9 mouse cellular contexts compared by ENCODE assay signal in genomic region chr11:68637861-68638615, GRCm38 (mm10). TPM values are rescaled to one million over a fixed set of nuclear protein-coding genes. Genes with fewer than 3 reads are reported as not detected.
A peak's percentile ranks its signal among the peaks of the same experiment; 100 is the strongest.
DNase-seq lines count a peak whose midpoint lies in the region; ATAC-seq lines count a peak whose summit lies in the region.
"Had no signal": no experiment of that assay in that cellular context is flagged by ENCODE, and none has a peak within 500 bp of the region (broad histone marks: within the 10 kb centered on the region; RNA-seq: fewer than 3 reads in every experiment).

No protein-coding gene starts in this region.

- no peaks in the 10 kb centered on the region for H3K27me3 ChIP-seq in midbrain, embryonic 12.5 days
- no peaks in the 10 kb centered on the region for H3K27me3 ChIP-seq in midbrain, embryonic 16.5 days (ENCODE audit: control insufficient read depth, insufficient read depth, low read depth, low read length)
- H3K27me3 ChIP-seq in embryonic facial prominence, embryonic 10.5 days (replicated peaks; ENCODE audit: low read depth, poor library complexity, severe bottlenecking), result no peaks in the 10 kb centered on the region
- H3K27me3 ChIP-seq in intestine, embryonic 16.5 days (replicated peaks; ENCODE audit: control insufficient read depth, insufficient read depth, low read length), result no peaks in the 10 kb centered on the region
- no peaks in the 10 kb centered on the region for H3K27me3 ChIP-seq in stomach, embryonic 15.5 days (replicated peaks)

- ATAC-seq in midbrain, embryonic 12.5 days (ENCODE audit: low FRiP score, low read depth), result no peak
- no peak for ATAC-seq in midbrain, embryonic 16.5 days
- ATAC-seq in intestine, embryonic 16.5 days, result 0 out of 2 replicates have a peak, but pooled peaks have one; percentile 40
- peak; percentile 66; the same call in 1 of the 2 replicates for ATAC-seq in stomach, embryonic 15.5 days (ENCODE audit: insufficient read depth, low FRiP score, low read depth)

- H3K4me3 ChIP-seq in midbrain, embryonic 12.5 days, result no peak overlapping the region
- H3K4me3 ChIP-seq in midbrain, embryonic 16.5 days (ENCODE audit: low read depth, low read length), result no peak overlapping the region
- peak overlapping the region; percentile 25; the same call in 1 of the 2 replicates for H3K4me3 ChIP-seq in embryonic facial prominence, embryonic 10.5 days
- no peak overlapping the region for H3K4me3 ChIP-seq in intestine, embryonic 16.5 days (ENCODE audit: low read length)
- no peak overlapping the region for H3K4me3 ChIP-seq in stomach, embryonic 15.5 days (replicated peaks)
- H3K4me3 ChIP-seq: megakaryocyte, embryonic 14.5 days had no signal

- 66% methylated on average over 10 of the region's 10 CpGs for WGBS in midbrain, embryonic 12.5 days
- 65% methylated on average over 10 of the region's 10 CpGs for WGBS in midbrain, embryonic 16.5 days
- WGBS in embryonic facial prominence, embryonic 10.5 days, result 29% methylated on average over 10 of the region's 10 CpGs
- 29% methylated on average over 10 of the region's 10 CpGs for WGBS in intestine, embryonic 16.5 days
- WGBS in stomach, embryonic 15.5 days, result 24% methylated on average over 10 of the region's 10 CpGs

- H3K4me1 ChIP-seq in midbrain, embryonic 12.5 days, result no peaks in the 10 kb centered on the region
- H3K4me1 ChIP-seq in midbrain, embryonic 16.5 days (ENCODE audit: control insufficient read depth, insufficient read depth, low read length), result peaks cover 9% of the 10 kb centered on the region; the same call in 1 of the 2 replicates
- H3K4me1 ChIP-seq in embryonic facial prominence, embryonic 10.5 days, result peaks cover 28% of the 10 kb centered on the region
- peaks cover 2% of the 10 kb centered on the region; the same call in 1 of the 2 replicates for H3K4me1 ChIP-seq in intestine, embryonic 16.5 days (ENCODE audit: control insufficient read depth, insufficient read depth, low read length)
- peaks cover 12% of the 10 kb centered on the region for H3K4me1 ChIP-seq in stomach, embryonic 15.5 days
- H3K4me1 ChIP-seq: megakaryocyte, embryonic 14.5 days had no signal

- 0 out of 2 replicates have a peak overlapping the region, but pooled peaks have one; percentile 35 for H3K27ac ChIP-seq in midbrain, embryonic 12.5 days (replicated peaks)
- H3K27ac ChIP-seq in midbrain, embryonic 16.5 days (ENCODE audit: low read length), result no peak overlapping the region
- peak overlapping the region; percentile 85 for H3K27ac ChIP-seq in embryonic facial prominence, embryonic 10.5 days (replicated peaks)
- H3K27ac ChIP-seq in intestine, embryonic 16.5 days (ENCODE audit: low read length), result peak overlapping the region; percentile 47; the same call in 1 of the 2 replicates
- H3K27ac ChIP-seq in stomach, embryonic 15.5 days, result peak overlapping the region; percentile 79

- peak; percentile 66 for DNase-seq in embryonic facial prominence, embryonic 10.5 days (ENCODE audit: low spot score)
- DNase-seq in thymus, postnatal 36 days, result no peak
- DNase-seq in urinary bladder, postnatal 4 days (ENCODE audit: low spot score in 2 of 2), result no peak
- DNase-seq in testis, postnatal 10 days (ENCODE audit: low spot score), result no peak

- peaks cover 5% of the 10 kb centered on the region; the same call in 1 of the 2 replicates for H3K9me3 ChIP-seq in midbrain, embryonic 12.5 days
- no peaks in the 10 kb centered on the region; the same call in 1 of the 2 replicates for H3K9me3 ChIP-seq in midbrain, embryonic 16.5 days (replicated peaks; ENCODE audit: control insufficient read depth, low read length, poor library complexity, severe bottlenecking)
- H3K9me3 ChIP-seq in embryonic facial prominence, embryonic 10.5 days, result peaks cover 3% of the 10 kb centered on the region; the same call in 1 of the 2 replicates
- H3K9me3 ChIP-seq in intestine, embryonic 16.5 days (ENCODE audit: control insufficient read depth, low read length), result no peaks in the 10 kb centered on the region
- H3K9me3 ChIP-seq in stomach, embryonic 15.5 days, result no peaks in the 10 kb centered on the region

- H3K4me2 ChIP-seq in midbrain, embryonic 12.5 days (replicated peaks), result no peak overlapping the region
- H3K4me2 ChIP-seq in midbrain, embryonic 16.5 days (ENCODE audit: low read length), result no peak overlapping the region
- no peak overlapping the region for H3K4me2 ChIP-seq in intestine, embryonic 16.5 days (ENCODE audit: low read depth, low read length)
- H3K4me2 ChIP-seq in stomach, embryonic 15.5 days, result peak overlapping the region; percentile 32

- H3K9ac ChIP-seq in midbrain, embryonic 12.5 days (replicated peaks), result no peak overlapping the region
- no peak overlapping the region for H3K9ac ChIP-seq in midbrain, embryonic 16.5 days (ENCODE audit: low read depth, low read length)
- no peak overlapping the region for H3K9ac ChIP-seq in intestine, embryonic 16.5 days (ENCODE audit: low read depth, low read length)
- no peak overlapping the region for H3K9ac ChIP-seq in stomach, embryonic 15.5 days

- no peaks in the 10 kb centered on the region for H3K36me3 ChIP-seq in midbrain, embryonic 12.5 days
- no peaks in the 10 kb centered on the region for H3K36me3 ChIP-seq in midbrain, embryonic 16.5 days (ENCODE audit: control insufficient read depth, insufficient read depth, low read length)
- no peaks in the 10 kb centered on the region for H3K36me3 ChIP-seq in embryonic facial prominence, embryonic 10.5 days (replicated peaks)
- H3K36me3 ChIP-seq in intestine, embryonic 16.5 days (ENCODE audit: control insufficient read depth, insufficient read depth, low read length), result no peaks in the 10 kb centered on the region
- no peaks in the 10 kb centered on the region for H3K36me3 ChIP-seq in stomach, embryonic 15.5 days

RNA-seq across cellular contexts. Expression of gene Ccdc42, which starts 51.2 kb away (rescaled TPM):
- polyA plus RNA-seq in midbrain, embryonic 12.5 days (2016; fragmentation: Nextera tagmentation; extraction: Ambion mirVana), result 0.87 and 1.0 TPM in 2 replicates
- polyA plus RNA-seq in midbrain, embryonic 16.5 days (2015; fragmentation: Nextera tagmentation; extraction: Ambion mirVana), result 0.18 and 0.65 TPM in 2 replicates
- 0.55 and 0.68 TPM in 2 replicates for polyA plus RNA-seq in embryonic facial prominence, embryonic 10.5 days (2016; fragmentation: Nextera tagmentation; extraction: Ambion mirVana)
- 0.38 TPM in 1 of 2 replicates, not detected in the other for polyA plus RNA-seq in intestine, embryonic 16.5 days (2015; fragmentation: Nextera tagmentation; extraction: Ambion mirVana)
- 0.42 and 0.50 TPM in 2 replicates for polyA plus RNA-seq in stomach, embryonic 15.5 days (2015; fragmentation: Nextera tagmentation; extraction: Ambion mirVana)

RNA-seq across cellular contexts. Expression of gene Myh10, which starts 53.3 kb away (rescaled TPM):
- 164 and 167 TPM in 2 replicates for polyA plus RNA-seq in midbrain, embryonic 12.5 days (2016; fragmentation: Nextera tagmentation; extraction: Ambion mirVana)
- 94.9 and 104 TPM in 2 replicates for polyA plus RNA-seq in midbrain, embryonic 16.5 days (2015; fragmentation: Nextera tagmentation; extraction: Ambion mirVana)
- 161 and 164 TPM in 2 replicates for polyA plus RNA-seq in embryonic facial prominence, embryonic 10.5 days (2016; fragmentation: Nextera tagmentation; extraction: Ambion mirVana)
- polyA plus RNA-seq in intestine, embryonic 16.5 days (2015; fragmentation: Nextera tagmentation; extraction: Ambion mirVana), result 49.5 and 50.1 TPM in 2 replicates
- polyA plus RNA-seq in stomach, embryonic 15.5 days (2015; fragmentation: Nextera tagmentation; extraction: Ambion mirVana), result 86.6 and 88.4 TPM in 2 replicates

Comparison
In these comparisons a context has a peak if more than half of its experiments do, and no peak if none do; other contexts are left out.
1. ATAC-seq: peak in intestine, embryonic 16.5 days (single experiment) and stomach, embryonic 15.5 days (single experiment); none in midbrain, embryonic 12.5 days (single experiment) and midbrain, embryonic 16.5 days (single experiment).